Mouse (Mus musculus): ENCODE results near the gene Camk2d. TPM values are rescaled to one million over a fixed set of nuclear protein-coding genes. Genes with fewer than 3 reads are reported as not detected.

The Camk2d gene
- total RNA-seq, 2 experiments from 2014 or later, result 90.2 to 95.1 TPM

Other genes starting within 250 kb of the Camk2d start
- under 1 TPM; 0.16 to 0.23 TPM for gene Arsj, start 232.6 kb upstream of the Camk2d start, total RNA-seq (2021)